ENCODE assay signal across 21 mouse cellular contexts in genomic region chr15:46997106-46997505, GRCm38 (mm10).
DNase-seq lines count a peak whose midpoint lies in the region; TF ChIP-seq lines count a peak whose summit lies in the region.
"Had no signal": no experiment of that assay in that cellular context is flagged by ENCODE, and none has a peak within 500 bp of the region (broad histone marks: within the 10 kb centered on the region; RNA-seq: fewer than 3 reads in every experiment).

No protein-coding gene starts in this region.

- peak; percentile 2 to 9 for DNase-seq in cerebellum, postnatal 14 days
- no peak for DNase-seq in cerebellum, adult 11 months
- DNase-seq in layer of hippocampus, adult 2 months (ENCODE audit: low spot score in 2 of 2): peak in 1 of 2 experiments; percentile 9
- DNase-seq in layer of hippocampus, adult 9-11 months: no peak
- DNase-seq in A20 (ENCODE audit: low read depth, low spot score): peak; percentile 24
- no peak for DNase-seq in gastrocnemius, postnatal 4 days (ENCODE audit: low spot score in 2 of 2)
- DNase-seq: adrenal gland, adult 8-10 months; cerebellum, adult 8-10 months; heart, adult 11 months; kidney, adult 11 months; lung, adult 2 months; retina, postnatal 1 day; thymus, postnatal 14 days had no signal

- no peak for TF ChIP-seq POLR2A in cortical plate, adult 2 months (IDR thresholded peaks at IDR 0.05; ENCODE audit: extremely low read depth, insufficient read depth, low read length)

- H3K4me3 ChIP-seq in layer of hippocampus, adult 2 months: no peak overlapping the region
- H3K4me3 ChIP-seq in cortical plate, adult 2 months (ENCODE audit: insufficient read depth, low read length): no peak overlapping the region
- H3K4me3 ChIP-seq: embryonic facial prominence, embryonic 13.5 days; erythroblast, embryonic 14.5 days; forebrain, embryonic 13.5 days; limb, embryonic 12.5 days; midbrain, embryonic 12.5 days; myocyte; neural tube, embryonic 13.5 days had no signal

- peak; percentile 64 for TF ChIP-seq CTCF in layer of hippocampus, adult 2 months (conservative IDR thresholded peaks at IDR 0.05)
- peak; percentile 26; the same call in 1 of the 2 replicates for TF ChIP-seq CTCF in cortical plate, adult 2 months (IDR thresholded peaks at IDR 0.05; ENCODE audit: extremely low read depth, insufficient read depth, low read length)

- no peaks in the 10 kb centered on the region for H3K4me1 ChIP-seq in cortical plate, adult 2 months (ENCODE audit: control insufficient read depth, insufficient read depth, low read length)
- H3K4me1 ChIP-seq: embryonic facial prominence, embryonic 13.5 days; forebrain, embryonic 13.5 days; limb, embryonic 12.5 days; midbrain, embryonic 12.5 days; neural tube, embryonic 13.5 days had no signal

- H3K27ac ChIP-seq in layer of hippocampus, adult 2 months: no peak overlapping the region
- H3K27ac ChIP-seq in cortical plate, adult 2 months (ENCODE audit: insufficient read depth, low read length): no peak overlapping the region
- H3K27ac ChIP-seq: embryonic facial prominence, embryonic 13.5 days; forebrain, embryonic 13.5 days; limb, embryonic 12.5 days; midbrain, embryonic 12.5 days; neural tube, embryonic 13.5 days had no signal

Comparison
In these comparisons a context has a peak if more than half of its experiments do, and no peak if none do; other contexts are left out.
1. DNase-seq: peak in cerebellum, postnatal 14 days (2 of 2) and A20 (single experiment); none in cerebellum, adult 11 months (single experiment), layer of hippocampus, adult 9-11 months (single experiment) and gastrocnemius, postnatal 4 days (0 of 2).